Mouse (Mus musculus): Measurements from ENCODE around the gene Traf3ip3.

GRCm38 (mm10) chr1:193226724-193227522, 25.4 kb upstream of the Traf3ip3 start:
- no peak for TF ChIP-seq CTCF (IDR thresholded peaks at IDR 0.05; ENCODE audit: low read depth)
- TF ChIP-seq EP300 (IDR thresholded peaks at IDR 0.05; ENCODE audit: low read depth): no peak

Measured in liver, postnatal 0 days (tissue).